Mouse (Mus musculus) v-Abl transformed pro-B cells (cell line): ENCODE measurements around the gene Slc8a2.

Experiments used
- in situ Hi-C, 2 experiments: fragments of 400-800 bp; cut with MboI; formaldehyde crosslinking; loops; one replicate each; pipeline ENCODE4 v1.15.1; 2025; ENCODE audit not compliant: unreplicated experiment in 2 of 2

Gene Slc8a2

DNA sequence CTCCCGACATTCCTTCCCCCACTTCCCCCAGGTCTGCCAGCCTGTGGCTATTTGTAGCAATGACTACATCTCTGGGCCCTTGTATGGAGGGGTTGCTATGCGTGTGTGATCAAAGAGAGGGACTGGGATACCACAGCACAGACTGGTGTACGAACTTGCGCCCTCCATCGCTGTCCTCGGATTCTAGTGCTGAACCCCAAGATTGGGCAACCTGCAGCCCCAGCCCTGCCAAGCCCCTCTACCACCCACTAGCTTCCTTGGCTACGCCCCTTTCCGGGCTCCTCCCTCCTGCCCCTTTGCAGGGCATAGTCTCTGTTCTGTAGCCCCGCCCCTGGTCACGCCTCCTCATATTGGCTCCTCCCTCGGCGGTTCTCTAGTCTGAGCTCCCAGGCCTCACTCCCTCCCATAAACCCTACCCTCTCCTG is at the start of gene Slc8a2:
TSS of gene Slc8a2 (plus strand) at position 406 of the 425 bp plus-strand sequence.
- in situ Hi-C loops: no loop called here

DNA sequence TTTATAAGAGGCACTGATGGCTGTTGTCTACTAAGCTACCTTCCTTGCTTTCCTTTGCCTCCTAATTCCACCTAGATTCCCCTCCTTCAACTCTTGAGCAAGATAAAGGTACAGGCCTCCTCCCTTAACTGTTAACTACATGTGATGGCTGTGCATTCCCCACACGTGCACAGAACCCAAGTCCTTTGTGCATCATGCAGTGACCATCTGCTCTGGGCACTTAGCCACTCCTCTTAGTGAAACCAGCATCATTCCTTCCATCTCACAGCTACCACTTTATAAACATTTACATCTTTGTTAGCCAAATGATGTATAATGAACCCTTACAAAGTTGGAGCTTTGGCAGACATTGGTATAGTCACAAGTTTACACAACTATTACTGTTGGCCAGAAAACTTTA is 49.7 kb upstream of the Slc8a2 start:
- in situ Hi-C loops: no loop called here

DNA sequence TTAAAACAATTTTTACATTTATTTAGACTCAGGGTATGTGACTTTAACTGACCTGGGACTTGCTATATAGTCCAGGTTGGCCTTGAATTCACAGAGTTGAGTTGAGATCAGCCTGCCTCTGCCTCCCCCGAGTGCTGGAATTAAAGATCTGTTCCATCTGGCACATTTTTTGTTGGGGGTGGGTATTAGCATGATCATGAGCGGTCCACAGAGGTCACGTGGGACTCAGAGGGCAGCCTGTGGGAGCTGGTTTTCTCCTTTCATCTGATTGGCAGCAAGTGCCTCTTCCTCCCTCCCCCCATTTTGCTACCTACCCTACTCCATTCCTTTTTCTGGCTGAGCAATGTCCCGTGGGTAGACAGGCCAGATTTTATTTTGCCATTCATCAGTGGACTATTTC is 49.0 kb upstream of the Slc8a2 start:
- in situ Hi-C loops: no loop called here

DNA sequence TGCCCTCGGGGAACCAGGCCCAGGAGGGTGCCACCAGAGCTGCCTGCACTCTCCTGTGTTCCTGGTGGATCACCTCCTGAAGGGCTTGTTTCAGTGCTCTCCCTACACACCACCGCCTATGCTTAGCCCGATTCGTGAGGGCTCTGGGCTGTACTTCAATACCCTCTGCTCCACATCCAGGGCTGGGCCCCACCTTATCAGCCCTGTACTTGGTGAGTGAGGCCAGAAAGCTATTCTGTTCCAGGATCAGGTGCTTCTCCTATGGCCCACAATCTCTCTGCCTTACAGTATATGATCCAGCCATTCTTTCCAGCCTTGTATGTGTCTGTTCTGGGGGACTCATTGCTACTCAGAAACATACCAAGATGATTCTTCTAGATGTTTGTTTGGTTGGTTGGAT is 46.3 kb upstream of the Slc8a2 start:
- in situ Hi-C loops: no loop called here

DNA sequence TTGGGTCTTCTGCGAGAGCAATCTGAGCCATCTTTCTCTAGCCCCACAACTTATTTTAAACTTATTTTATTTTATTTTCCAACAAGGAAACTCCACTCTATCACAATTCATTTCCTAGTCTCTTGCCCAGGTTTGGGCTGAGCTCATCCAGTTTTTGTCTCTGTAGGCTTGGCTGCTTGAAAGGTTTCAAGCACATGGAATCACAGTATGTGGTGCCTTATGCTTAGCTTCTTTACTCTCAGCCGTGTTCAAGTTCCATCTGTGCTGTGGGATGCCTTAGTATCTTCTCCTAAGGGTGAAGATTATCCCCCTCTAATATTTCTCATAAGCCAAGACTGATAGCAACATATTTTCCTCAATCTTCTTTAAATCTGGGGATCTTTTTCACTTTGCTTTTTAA is 42.0 kb upstream of the Slc8a2 start:
- in situ Hi-C loops: no loop called here

DNA sequence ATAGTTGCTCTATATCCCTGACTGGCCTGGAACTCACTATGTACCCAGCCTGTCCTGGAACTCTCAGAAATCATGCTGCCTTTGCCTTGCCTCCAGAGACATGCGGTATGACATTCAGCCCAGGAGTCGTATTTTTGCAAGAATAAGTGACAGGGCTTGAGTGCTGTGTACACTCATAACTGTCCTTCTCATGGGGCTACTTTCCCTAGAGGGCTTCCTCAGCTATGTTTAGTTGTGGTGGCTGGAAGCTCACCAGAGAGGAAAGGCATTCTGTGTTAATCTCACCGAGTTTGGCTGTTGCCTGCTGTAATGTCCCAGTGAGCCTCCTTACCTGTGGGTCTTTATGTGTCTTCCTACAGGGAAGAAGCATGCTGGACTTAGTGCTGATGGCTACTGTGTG is 35.0 kb upstream of the Slc8a2 start:
- in situ Hi-C loops: no loop called here

DNA sequence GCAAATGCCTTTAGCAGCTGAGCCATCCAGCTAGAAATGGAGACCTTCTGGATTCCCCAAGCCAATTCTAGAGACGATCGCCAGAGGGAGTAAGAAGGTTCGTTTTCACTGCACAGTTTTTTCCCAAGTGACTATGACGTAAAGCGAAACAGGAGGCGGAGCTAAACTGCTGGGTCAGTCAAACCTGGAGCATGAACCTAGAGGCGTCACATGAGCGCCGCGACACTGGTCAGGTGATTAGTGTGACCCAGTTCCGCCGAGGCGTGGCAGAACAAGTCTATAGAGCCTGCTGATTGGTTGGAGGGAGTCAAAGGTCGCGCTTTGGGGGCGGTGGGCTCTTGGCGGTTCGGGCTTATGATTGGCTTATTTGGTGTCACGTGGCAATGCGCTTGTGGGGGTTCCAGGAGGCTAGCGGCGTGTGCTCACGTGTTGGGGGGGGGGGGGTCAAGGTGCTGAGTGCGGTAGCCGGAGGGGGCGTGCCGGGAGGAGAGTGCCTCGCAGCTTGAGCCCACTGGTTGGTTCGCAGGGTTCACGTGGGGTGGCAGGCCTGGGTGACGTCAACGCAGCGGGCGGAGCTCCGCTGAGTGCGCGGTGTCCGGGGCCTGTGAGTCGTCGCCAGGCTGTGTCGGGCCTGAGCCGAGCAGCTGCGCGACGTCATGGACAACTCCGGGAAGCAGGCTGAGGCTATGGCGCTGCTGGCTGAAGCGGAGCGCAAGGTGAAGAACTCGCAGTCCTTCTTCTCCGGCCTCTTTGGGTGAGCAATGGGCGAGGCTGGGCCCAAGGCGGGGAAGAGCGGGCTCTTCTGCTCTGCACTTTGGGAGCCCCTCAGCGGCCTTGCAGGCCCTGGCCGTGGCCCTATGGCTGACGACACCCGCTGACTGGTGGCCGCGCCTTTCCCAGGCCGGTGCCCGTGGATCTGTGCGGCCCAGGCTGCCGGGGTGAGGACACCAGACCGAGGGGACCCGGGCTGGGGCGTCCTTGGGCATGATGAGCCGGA is 31.3 kb upstream of the Slc8a2 start, which contains the start of gene Napa:
TSS of gene Napa (plus strand) at position 438 of the 997 bp plus-strand sequence.
- in situ Hi-C loops: no loop called here

DNA sequence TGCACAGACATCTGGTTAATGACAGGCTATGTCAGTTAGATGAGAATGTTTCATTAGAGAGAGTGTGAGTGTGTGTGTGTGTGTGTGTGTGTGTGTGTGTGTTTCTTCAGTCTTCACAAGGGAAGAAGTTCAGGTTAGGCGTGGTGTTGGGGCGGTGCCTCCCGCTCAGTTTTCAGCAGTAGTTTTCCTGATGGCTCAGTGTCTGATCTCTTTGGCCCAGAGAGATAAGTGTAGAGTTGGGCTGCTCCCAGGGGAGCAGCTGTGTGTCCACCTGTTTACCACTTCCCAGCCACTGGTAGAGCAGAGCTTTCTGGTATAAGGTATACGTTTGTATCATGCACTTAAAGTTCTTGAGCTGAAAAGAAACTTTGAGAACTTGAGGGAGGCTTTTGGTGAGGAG is 29.7 kb upstream of the Slc8a2 start:
- in situ Hi-C loops: no loop called here

DNA sequence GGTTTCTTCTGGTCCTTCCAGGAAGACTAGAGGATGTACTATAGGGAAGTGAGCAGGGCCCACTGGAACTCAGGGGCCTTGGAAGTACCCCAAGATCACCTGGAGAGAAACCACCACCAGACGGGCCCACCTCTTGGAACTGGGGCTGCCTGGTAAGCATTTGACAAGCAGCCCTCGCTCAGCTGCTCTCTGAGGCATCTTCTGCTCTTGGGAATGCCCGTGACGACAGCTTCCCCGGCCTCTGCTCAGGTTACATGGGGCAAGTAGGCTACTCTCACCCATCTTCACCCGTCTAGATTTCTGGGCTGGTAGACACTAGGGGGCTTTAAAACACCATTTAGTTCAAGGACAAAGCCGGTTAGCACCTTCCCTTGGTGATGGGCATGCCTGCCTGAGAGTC is 28.5 kb upstream of the Slc8a2 start:
- in situ Hi-C loops: no loop called here

DNA sequence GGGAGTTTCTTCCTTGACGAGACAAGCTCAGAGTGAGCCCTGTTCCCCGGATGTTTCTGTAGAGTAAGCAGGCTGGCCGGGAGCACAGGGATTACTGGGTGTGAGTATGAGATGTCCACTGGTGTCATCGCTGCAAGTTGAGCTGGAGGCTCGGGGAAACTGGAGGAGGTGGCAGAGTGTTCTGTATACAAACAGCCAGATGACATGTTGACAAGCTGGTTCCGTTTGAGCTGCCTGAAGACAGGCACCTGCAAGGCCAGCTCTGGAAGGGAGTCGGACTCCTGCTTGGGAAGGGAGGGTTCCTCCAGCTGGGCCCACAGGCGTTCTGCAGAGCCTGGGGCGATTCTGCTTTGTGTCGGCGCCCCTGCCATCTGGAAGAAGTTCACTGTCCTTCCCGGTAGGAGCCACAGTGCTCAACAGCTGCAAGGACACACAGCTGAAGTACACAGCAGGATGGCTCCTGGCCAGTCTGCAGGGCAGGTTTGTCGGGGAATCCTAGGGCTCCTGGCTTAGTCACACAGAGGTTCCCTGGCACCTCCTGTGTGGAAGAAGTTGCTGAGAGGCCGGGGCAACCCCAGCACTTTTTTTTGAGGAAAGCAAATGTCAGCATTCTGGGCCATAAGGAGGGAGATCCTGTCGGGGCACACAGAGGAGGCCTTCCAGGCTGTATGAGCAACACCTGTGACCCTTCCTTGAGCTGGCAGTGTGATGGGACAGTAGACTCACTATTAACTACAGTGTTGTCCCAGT is 27.7 kb upstream of the Slc8a2 start:
- in situ Hi-C loops: no loop called here

DNA sequence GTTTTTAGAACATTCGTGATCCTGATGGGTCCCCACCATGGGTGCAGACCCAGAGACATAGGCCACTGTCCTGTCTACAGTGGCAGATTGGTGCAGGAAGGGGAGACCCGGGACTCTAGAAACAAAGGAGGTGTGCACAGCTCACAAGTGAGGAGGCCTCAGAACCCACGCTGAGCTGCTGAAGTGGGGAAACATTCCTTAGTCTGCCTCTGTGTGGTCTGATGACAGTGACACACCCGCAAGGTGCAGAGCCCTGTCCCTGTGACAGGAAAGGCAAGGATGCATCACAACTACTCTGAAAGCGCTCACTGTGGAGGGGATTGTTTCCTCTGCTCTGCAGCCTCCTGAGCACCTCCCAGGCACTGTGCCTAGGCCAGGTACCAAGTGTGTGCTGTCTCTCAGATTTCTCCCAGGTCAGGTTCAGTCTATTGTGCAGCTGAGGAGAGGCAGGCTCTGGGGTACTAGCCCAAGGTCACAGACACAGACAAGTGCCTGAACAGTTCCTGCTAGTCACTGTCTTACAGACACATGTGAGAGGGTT is 26.9 kb upstream of the Slc8a2 start:
- in situ Hi-C loops: no loop called here

DNA sequence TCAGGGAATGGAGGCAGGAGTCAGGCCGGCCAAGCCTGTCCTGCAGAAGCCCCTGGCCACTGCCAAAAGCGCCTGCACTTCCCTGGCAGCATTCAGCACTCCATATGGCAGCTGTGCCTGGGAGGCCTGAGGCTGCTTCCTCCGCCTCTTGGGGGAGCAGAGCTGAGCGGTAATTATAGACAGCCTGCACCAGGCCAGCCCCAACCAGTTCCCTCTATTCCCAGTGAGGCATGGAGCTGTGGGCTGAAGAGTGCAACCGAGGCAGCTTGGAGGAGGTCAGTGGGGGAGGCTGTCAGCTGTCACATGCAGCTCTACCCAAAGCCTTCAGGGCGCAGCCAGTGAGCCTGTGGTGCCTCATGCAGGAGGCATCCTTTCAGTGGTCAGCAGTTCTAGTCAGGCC is 25.9 kb upstream of the Slc8a2 start:
- in situ Hi-C loops: no loop called here

DNA sequence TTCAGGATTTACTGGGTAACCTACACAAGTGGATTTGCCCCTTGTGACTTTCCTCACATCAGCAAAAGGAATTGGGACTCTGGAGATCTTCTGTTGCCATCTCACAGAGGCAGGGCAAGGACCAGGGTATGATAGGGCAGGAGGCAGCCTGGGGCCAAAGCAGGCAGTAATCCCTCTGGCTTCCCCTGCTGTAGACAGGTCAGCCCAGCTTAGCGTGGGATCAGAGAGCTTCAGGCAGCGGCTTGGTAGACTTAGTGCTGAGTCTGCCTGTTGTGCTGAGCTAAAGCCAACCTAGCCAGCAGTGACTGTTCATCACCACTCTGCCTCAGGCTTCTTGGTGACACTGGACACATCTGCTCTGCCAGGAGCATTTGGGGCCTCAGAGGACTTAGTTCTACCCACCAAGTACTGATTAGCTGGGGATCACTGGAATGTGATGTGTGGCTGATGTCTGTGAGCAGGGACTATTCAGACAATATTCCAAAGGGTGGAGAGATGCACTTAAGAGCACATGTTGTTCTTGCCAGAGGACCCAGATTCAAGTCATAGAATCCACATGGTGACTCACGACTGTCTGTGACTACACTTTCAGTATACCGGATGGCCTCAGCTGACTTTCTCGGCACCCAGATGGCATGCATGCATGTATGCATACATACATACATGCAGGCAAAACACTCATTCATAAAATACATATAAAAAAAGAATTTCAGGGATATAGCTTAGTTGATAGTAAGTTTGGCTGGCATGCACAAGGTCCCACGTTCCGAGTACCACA is 24.8 kb upstream of the Slc8a2 start:
- in situ Hi-C loops: no loop called here

DNA sequence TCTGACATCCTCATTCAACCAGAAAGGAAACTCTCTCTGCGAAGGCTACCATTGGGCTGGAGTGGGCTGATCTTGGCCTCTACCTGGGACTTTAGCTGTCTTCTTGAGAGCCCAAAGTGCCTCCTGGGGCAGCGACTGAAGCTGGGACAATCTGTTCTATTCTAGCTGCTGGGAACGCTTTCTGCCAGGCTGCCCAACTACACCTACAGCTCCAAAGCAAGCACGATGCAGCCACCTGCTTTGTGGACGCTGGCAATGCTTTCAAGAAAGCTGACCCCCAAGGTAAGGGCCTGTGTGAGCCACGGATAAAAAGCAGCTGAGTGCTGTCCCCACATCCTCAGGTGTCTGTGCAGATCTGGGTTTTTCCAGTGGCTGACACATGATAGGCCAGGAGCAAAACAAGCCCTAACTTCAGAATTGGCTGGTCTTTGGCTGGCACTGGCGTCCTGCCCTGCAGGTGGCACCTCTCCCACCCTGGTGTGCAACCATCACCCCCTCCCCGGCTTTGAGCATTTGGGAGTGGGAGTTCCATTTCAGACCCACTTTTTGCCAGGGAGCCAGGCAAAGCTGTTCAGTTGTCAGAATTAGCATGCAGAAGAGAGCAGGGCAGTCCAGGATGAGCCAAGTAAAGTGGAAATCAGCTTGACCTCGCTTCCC is 20.6 kb upstream of the Slc8a2 start:
- in situ Hi-C loops: no loop called here

DNA sequence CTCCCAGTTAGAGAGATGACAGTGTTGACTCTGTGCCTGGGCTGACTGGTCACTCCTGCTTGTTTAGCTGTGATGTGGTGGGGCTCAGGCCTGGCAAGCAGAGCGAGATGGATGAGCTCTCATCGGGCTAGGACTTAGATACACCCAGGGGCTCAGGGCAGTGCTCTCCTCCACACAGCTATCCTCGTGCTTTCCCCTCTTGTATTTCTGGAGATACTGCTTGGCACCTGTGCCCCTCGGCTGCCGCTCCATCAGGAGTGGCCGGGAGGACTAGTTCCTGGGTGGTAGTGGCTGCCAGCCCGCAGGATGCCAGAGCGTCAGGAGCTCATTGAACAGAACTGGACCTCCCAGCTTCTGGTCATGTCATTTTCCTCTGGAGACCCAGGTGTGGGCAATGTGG is 19.5 kb upstream of the Slc8a2 start:
- in situ Hi-C loops: no loop called here

DNA sequence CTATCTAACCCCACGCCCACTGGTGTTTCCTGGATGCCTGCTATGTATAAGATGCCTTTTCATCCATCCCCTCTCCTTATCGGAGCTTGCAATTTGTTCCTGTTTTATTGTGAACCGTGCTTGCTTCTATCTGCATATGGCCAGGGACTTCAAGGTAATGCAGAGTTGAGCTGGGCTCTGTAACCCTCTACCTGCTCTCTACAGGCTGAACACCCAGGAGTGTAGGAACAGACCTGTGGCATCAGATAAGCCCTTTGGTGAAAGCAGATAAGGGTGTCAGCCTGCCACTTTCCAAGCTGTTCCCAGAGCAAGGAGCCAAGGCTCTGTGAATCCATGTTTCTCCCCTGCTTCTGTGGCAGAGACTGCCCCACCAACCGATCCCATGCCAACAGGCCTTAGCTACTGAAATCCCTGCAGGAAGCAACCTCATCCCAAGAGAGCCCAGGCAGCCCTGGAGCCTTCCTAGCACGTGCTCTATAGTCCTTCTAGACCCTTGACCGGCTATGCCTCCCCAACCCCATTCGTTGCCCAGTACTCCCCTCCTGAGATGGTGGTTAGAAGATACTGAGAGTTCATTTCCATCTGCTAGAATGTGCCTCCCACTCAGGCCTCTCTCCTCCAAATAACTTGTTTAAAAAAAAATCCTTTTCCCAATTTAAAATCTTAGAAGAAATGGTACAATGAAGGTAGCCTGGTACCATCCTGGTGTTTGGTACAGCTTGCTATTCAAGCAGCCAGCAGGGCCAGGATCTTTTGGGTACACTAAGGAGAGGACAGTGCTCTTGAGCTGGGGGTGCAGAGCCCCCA is 18.1 kb upstream of the Slc8a2 start:
- in situ Hi-C loops: no loop called here

DNA sequence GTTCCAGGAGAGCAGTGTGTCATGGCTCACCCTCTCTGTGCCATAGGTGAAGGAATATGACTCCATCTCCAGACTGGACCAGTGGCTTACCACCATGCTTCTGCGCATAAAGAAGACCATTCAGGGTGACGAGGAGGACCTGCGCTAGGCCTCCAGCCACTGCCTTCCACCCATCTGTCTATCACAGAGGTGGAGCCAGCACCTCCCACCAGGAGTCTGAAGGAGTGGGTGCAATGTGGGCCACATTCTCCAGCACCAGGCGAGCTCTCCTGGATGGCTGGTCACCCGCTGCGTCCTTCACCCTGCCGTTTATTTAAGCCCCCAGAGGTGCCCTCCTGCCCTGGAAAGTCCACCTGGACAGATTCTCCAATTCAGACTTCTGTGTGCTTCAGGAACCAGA is 13.2 kb upstream of the Slc8a2 start:
- in situ Hi-C loops: no loop called here

DNA sequence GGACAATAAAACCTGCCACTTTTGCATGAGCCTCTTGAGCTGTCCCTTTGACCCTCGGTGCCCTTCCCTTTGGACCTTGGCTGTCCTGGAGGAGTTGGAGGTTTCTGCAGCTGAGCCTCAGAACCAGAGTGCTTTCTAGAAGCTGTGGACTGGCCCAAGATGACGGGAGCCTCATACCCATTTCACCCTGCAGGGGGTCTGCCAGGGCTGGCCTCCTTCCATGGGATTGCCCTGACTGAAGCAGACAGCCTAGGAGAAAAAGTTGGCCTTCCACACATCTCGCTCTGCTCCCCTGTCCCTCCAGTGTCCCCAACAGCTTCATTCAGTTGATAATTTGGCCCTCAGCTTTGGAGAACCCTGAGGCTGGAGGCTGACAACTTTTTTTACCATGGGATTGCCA is 12.5 kb upstream of the Slc8a2 start:
- in situ Hi-C loops: no loop called here

DNA sequence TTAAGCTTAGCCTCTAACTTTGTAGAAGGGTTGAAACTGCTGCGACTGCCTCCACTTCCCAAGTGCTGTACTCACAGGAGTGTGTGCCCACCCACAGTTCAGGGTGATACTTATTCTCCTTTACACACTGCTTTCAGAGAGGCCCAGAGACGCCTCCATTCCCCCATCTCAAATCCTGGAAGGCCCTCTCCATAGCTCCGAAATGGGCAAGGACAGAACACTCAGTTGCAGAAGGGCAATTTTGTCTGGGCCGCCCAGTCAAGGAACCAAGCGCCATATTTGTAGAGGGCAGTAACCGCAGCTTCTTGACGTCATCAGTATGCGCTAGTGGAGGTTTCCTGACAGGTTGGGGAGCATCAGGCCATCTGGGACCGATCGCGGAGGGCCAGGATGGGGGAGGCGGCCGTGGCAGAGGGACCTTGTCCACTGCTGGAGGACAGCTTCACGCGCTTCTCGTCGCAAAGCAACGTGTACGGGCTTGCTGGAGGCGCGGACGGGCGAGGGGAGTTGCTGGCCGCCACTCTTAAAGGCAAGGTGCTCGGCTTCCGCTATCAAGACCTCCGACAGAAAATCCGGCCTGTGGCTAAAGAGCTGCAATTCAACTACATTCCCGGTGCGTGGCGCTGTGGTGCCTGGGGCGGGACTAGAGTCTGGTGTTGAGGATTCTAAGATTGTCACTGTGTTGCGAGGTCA is 9.9 kb upstream of the Slc8a2 start, which contains the start of gene Kptn:
TSS of gene Kptn (plus strand) at position 327 of the 693 bp plus-strand sequence.
- in situ Hi-C loops: no loop called here
